Mouse (Mus musculus) forebrain, embryonic 12.5 days (tissue): ENCODE measurements around the gene Txnrd3. TPM values are rescaled to one million over a fixed set of nuclear protein-coding genes. Genes with fewer than 3 reads are reported as not detected.

Source experiments
- ATAC-seq: fragments of 200-750 bp; cut with Nextera tagmentation; 2 replicates; pipeline ENCODE4 v1.8.0; 2017; ENCODE audit warnings: moderate TSS enrichment; ENCODE audit not compliant: low FRiP score
- H3K27ac ChIP-seq: fragments of 300-500 bp; sonication (generic); 2 replicates; pipeline ENCODE4 v1.5.1; 2016; ENCODE audit warnings: mild to moderate bottlenecking
- H3K27me3 ChIP-seq: fragments of 300-500 bp; sonication (generic); 2 replicates; pipeline ENCODE4 v1.6.1; 2016; ENCODE audit warnings: mild to moderate bottlenecking
- H3K36me3 ChIP-seq: fragments of 300-500 bp; sonication (generic); replicated peaks from 2 replicates; pipeline ENCODE4 v1.6.1; 2016; ENCODE audit warnings: mild to moderate bottlenecking
- H3K4me1 ChIP-seq: fragments of 300-500 bp; sonication (generic); 2 replicates; pipeline ENCODE4 v1.6.1; 2016
- H3K4me2 ChIP-seq: fragments of 300-500 bp; sonication (generic); 2 replicates; pipeline ENCODE4 v1.6.1; 2016; ENCODE audit warnings: mild to moderate bottlenecking, moderate library complexity
- H3K4me3 ChIP-seq: fragments of 300-500 bp; sonication (generic); replicated peaks from 2 replicates; pipeline ENCODE4 v1.5.1; 2016; ENCODE audit warnings: mild to moderate bottlenecking
- H3K9ac ChIP-seq: fragments of 300-500 bp; sonication (generic); 2 replicates; pipeline ENCODE4 v1.6.1; 2016; ENCODE audit warnings: mild to moderate bottlenecking
- H3K9me3 ChIP-seq: fragments of 300-500 bp; sonication (generic); 2 replicates; pipeline ENCODE4 v1.6.1; 2016
- WGBS: fragments of 180-500 bp; shearing (Covaris S2); methylation state at CpG from one replicate; pipeline ENCODE4 v1.1.7; 2016; 5-methylcytosine and 5-hydroxymethylcytosine counted together
- polyA plus RNA-seq: library from polyadenylated mRNA; unstranded; fragments of >200 nt; fragmentation: Nextera tagmentation; extraction: Ambion mirVana; gene quantifications from 2 replicates; pipeline ENCODE4 v1.2.1, GENCODE M21; 2016

Txnrd3 gene
- polyA plus RNA-seq, 1 experiment from 2014 or later, result 10.2 TPM

DNA sequence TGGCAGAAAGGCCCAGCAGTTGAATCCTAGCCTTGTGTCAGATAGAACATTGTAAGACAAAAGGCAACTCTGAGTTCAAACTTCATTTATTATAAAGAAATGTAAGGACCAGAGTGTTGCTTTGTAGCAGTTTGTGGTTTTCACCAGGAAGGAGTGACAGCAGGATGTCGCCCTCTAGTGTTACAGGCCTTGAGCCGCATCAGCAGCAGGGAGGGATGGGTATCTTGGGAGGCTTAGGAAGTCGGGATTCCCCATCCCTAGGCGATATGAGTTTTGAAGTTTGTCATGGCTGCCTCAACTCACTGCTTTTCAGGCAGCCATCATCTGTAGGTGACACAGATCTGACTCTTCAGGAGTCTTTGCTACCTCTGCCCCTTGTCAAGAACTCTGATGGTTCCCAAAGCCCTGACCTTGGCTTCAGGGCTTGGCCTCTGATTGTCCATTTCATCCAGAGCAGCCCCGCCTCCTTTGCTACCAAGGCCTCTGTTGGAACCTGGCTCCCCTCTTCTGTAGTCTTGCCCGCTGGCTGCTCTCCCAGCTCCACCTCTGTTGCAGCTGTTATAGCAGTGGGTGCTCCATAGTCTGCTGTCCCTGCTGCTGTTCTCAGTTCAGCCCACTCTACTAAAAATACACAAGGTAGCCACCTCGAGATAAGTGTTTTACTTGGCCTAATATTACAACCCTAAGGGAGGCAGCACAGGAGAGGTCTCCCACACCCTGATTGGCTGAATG is 16.1 kb downstream of the Txnrd3 start:
- H3K27ac ChIP-seq, result no peak overlapping the region
- H3K9ac ChIP-seq, result no peak overlapping the region
- H3K4me1 ChIP-seq, result no peaks in the 10 kb centered on the region
- no peak overlapping the region for H3K4me3 ChIP-seq
- 0 out of 2 replicates have a peak, but pooled peaks have one; percentile 41 for ATAC-seq
- H3K9me3 ChIP-seq, result no peaks in the 10 kb centered on the region
- 42% methylated on average over 7 of the region's 7 CpGs for WGBS
- H3K4me2 ChIP-seq, result no peak overlapping the region
- no peaks in the 10 kb centered on the region for H3K27me3 ChIP-seq
- no peaks in the 10 kb centered on the region; the same call in 1 of the 2 replicates for H3K36me3 ChIP-seq

DNA sequence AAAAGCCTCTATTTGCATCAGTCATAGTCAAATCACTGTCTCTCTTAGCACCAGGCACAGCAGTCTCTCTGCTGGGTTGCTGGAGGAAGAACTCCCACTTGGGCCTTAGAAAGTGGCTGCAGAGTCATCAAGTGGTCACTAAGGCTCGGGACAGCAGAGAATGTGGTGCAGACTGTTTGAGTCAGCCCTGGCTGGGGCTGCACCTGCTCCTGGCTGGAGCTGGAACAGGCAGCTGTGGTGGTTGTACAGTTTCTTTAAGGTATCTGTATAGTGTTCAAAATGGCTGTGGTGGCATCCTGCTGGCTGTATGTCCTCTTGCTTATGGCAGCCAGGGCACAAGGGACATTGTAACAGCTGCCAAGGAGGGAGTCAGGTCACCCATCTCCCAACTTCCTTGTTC is 16.7 kb downstream of the Txnrd3 start:
- Histone ChIP-seq H3K36me3 (no peaks in the 10 kb centered on the region; the same call in 1 of the 2 replicates), H3K4me3 (no peak overlapping the region), H3K27ac (no peak overlapping the region), H3K27me3 (no peaks in the 10 kb centered on the region; the same call in 1 of the 2 replicates), H3K4me1 (no peaks in the 10 kb centered on the region), H3K9ac (no peak overlapping the region), H3K4me2 (no peak overlapping the region), H3K9me3 (no peaks in the 10 kb centered on the region)
- no peak for ATAC-seq
- WGBS, result 63% methylated on average over 1 of the region's 1 CpGs

DNA sequence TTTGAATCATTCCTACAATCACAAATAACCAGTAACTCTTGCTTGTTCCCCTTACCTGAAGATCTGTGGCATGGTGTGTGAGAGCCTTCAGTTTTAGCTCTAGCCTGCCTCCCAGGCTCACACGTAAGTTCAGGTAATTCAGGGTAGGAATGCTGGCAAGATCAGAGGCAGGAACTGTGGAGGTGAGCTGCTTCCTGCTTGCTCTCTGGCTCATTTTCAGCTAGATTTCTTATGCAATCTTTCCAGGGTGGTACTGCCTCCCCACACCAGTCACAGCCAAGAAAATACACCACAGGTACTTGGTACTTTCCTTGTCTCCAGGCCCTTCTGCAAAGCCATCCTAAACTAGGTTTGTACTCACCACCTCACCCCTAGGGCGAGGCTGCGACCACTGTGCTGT is 18.7 kb downstream of the Txnrd3 start:
- Histone ChIP-seq H3K36me3 (no peaks in the 10 kb centered on the region; the same call in 1 of the 2 replicates), H3K27ac (no peak overlapping the region), H3K9me3 (no peaks in the 10 kb centered on the region), H3K9ac (no peak overlapping the region), H3K27me3 (no peaks in the 10 kb centered on the region; the same call in 1 of the 2 replicates), H3K4me2 (no peak overlapping the region), H3K4me1 (no peaks in the 10 kb centered on the region), H3K4me3 (no peak overlapping the region)
- ATAC-seq, result no peak
- whole genome bisulfite sequencing, result 94% methylated on average over 3 of the region's 3 CpGs

DNA sequence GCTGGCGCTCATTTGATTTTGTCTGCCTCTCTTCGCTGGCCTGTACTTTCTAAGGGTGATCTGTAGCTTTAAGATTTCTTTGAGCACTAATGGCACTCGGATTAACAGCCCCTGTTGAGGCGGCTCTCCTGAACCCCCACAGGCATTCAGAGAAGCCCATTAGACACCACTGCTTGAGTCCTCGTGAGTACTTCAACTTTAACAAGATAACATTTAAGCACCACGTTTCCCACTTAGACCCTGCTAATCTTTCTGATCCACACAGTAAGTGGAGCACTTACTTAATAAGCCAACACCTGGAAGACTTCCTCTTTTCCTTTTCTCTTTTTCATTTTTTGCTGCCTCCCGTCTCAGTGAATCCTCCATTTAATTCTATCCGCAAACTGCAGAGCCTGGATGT is 21.4 kb downstream of the Txnrd3 start:
- no peaks in the 10 kb centered on the region for H3K9me3 ChIP-seq
- 28% methylated on average over 8 of the region's 8 CpGs for WGBS
- no peak overlapping the region for H3K4me2 ChIP-seq
- no peak overlapping the region for H3K9ac ChIP-seq
- ATAC-seq, result no peak
- no peaks in the 10 kb centered on the region; the same call in 1 of the 2 replicates for H3K27me3 ChIP-seq
- no peak overlapping the region for H3K4me3 ChIP-seq
- no peaks in the 10 kb centered on the region; the same call in 1 of the 2 replicates for H3K36me3 ChIP-seq
- H3K27ac ChIP-seq, result no peak overlapping the region
- H3K4me1 ChIP-seq, result no peaks in the 10 kb centered on the region

DNA sequence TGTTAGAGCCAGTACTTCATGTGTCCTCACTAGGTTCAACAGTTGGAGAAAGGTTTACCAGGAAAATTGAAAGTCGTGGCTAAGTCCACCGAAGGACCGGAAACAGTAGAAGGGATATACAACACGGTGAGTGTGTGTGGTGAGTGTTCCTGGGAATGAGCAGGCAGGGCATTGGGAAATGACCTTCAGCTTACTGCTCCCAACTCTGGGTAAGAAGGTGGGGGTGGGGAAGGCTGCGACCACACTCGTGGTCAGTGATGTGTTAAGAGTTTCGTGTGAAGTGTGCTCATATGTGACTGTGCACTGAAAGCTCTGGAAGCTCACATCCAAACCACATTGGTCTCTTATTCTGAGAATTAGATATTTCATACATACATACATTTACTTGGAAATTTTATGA is 21.9 kb downstream of the Txnrd3 start:
- Histone ChIP-seq H3K36me3 (no peaks in the 10 kb centered on the region; the same call in 1 of the 2 replicates), H3K9me3 (no peaks in the 10 kb centered on the region), H3K27me3 (no peaks in the 10 kb centered on the region; the same call in 1 of the 2 replicates), H3K9ac (no peak overlapping the region), H3K4me1 (no peaks in the 10 kb centered on the region), H3K27ac (no peak overlapping the region), H3K4me2 (no peak overlapping the region), H3K4me3 (no peak overlapping the region)
- 87% methylated on average over 7 of the region's 7 CpGs for WGBS
- ATAC-seq, result no peak

DNA sequence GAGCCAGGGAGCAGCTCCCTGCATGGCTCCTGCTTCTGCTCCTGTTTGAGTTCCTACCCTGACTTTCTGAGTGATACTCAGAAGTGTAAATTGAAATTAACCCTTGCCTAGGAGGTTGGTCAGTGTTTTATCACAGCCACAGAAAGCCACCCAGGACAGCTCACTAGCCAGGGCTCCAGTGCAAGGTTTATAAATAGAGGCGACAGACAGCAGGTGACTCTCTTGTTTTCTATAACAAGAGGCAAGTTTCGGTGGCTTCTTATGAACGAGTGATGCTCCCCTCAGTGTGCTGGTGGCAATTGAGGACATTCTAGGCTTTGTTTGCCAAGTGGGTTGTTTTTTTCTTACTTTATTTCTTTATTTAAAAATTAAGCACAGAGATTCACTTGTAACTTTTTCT is 23.2 kb downstream of the Txnrd3 start:
- no peak for ATAC-seq
- no peaks in the 10 kb centered on the region for H3K4me1 ChIP-seq
- H3K27ac ChIP-seq, result no peak overlapping the region
- no peaks in the 10 kb centered on the region for H3K9me3 ChIP-seq
- no peak overlapping the region for H3K4me2 ChIP-seq
- no peaks in the 10 kb centered on the region; the same call in 1 of the 2 replicates for H3K27me3 ChIP-seq
- 86% methylated on average over 3 of the region's 3 CpGs for WGBS
- H3K36me3 ChIP-seq, result no peaks in the 10 kb centered on the region; the same call in 1 of the 2 replicates
- H3K4me3 ChIP-seq, result no peak overlapping the region
- no peak overlapping the region for H3K9ac ChIP-seq

DNA sequence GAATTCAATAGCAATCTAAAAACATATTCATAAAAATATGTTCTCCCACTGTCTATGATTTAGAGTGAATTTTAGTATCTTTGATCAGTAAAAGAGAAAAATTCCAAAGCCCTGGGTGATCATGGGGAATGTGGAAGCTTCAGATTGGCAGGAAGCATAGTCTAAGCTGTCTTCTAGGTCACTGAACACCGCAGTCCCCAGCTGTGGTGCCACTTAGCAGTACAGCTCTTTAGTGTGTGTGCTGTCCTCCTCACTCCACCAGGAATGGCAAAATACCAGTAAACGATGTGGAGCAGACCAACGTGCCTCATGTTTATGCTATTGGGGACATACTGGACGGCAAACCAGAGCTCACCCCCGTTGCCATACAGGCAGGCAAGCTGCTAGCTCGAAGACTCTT is 25.8 kb downstream of the Txnrd3 start:
- no peak overlapping the region for H3K9ac ChIP-seq
- WGBS, result 82% methylated on average over 6 of the region's 6 CpGs
- no peaks in the 10 kb centered on the region for H3K9me3 ChIP-seq
- no peaks in the 10 kb centered on the region; the same call in 1 of the 2 replicates for H3K27me3 ChIP-seq
- no peak overlapping the region for H3K27ac ChIP-seq
- H3K4me1 ChIP-seq, result no peaks in the 10 kb centered on the region
- H3K36me3 ChIP-seq, result 0 out of 2 replicates have a peak, but pooled peaks cover under 1% of the 10 kb centered on the region
- no peak overlapping the region for H3K4me2 ChIP-seq
- no peak overlapping the region for H3K4me3 ChIP-seq
- no peak for ATAC-seq

DNA sequence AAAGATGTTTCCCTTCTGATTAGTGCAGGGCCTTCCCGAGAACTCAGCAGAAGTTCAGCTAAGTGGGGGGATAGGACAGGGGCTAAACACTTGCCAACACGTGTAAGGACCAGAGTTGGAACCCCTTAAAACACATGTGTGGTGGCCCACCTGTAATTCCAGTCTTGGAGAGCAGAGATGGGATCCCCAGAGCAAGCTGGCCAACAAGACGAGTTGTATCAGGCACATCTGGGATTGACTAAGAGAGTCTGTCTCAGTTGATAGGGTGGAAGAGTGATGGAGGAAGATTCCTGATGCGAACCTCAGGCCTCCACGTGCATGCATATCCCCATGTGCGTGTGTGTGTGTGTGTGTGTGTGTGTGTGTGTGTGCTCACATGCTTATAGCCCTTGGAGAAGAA is 27.6 kb downstream of the Txnrd3 start:
- Histone ChIP-seq H3K27ac (no peak overlapping the region), H3K9me3 (no peaks in the 10 kb centered on the region), H3K4me1 (no peaks in the 10 kb centered on the region), H3K4me3 (no peak overlapping the region), H3K9ac (no peak overlapping the region), H3K4me2 (no peak overlapping the region), H3K36me3 (0 out of 2 replicates have a peak, but pooled peaks cover 2% of the 10 kb centered on the region), H3K27me3 (no peaks in the 10 kb centered on the region)
- ATAC-seq, result no peak
- 84% methylated on average over 6 of the region's 6 CpGs for whole genome bisulfite sequencing

DNA sequence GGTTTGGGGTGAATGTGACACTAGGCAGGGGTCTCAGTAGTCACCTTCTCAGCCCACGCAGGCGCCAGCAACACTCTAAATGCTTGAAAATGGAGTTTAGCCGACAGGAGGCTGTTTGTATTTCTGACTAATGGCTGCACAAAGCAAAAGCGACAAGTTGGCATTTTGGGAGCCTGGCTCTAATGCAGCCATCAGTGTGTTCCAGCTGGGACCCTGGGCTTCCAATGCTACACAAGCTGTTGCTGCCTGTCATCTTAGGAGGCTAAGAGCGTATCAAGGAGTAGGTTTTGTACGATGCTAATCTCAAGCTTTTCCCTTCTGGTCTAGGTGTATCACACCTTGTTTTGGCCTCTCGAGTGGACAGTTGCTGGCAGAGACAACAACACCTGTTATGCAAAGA is 28.9 kb downstream of the Txnrd3 start:
- H3K4me2 ChIP-seq, result no peak overlapping the region
- H3K9me3 ChIP-seq, result no peaks in the 10 kb centered on the region
- 0 out of 2 replicates have a peak, but pooled peaks cover 2% of the 10 kb centered on the region for H3K36me3 ChIP-seq
- no peak for ATAC-seq
- no peak overlapping the region for H3K9ac ChIP-seq
- no peaks in the 10 kb centered on the region for H3K27me3 ChIP-seq
- H3K4me1 ChIP-seq, result no peaks in the 10 kb centered on the region
- no peak overlapping the region for H3K4me3 ChIP-seq
- H3K27ac ChIP-seq, result no peak overlapping the region
- 87% methylated on average over 7 of the region's 7 CpGs for WGBS

DNA sequence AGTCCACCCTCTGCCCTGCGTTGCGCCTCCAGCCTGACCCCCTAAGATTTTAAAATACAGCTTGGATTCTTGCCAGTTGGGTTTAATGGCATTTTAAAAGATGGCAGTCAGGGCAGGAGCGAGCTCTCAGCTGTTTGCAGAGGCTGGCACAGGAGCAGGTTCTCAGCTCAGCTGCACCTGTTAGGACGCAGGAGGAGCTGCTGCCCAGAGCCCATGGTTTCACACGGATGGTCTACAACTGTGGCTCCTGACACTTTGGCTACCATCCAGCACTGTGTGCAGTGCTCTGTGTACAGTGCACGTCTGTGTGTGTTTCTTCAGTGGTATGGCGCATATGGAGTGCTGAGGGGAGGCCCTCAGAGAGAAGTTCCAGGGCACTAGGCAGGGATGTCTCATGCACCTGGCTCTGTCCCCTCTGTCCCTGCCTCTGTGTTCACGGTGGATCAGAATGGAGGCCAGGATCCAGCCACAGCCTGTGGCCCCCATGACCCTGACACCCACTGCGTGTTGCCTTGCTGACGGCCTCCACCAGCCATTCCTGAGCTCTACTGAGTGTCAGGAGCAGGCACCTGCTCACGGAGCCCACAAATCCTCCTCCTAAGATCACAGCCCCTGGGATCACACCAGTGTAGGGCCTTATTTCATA is 29.5 kb downstream of the Txnrd3 start:
- Histone ChIP-seq H3K27ac (no peak overlapping the region), H3K4me3 (no peak overlapping the region), H3K4me2 (no peak overlapping the region), H3K27me3 (no peaks in the 10 kb centered on the region), H3K9ac (no peak overlapping the region), H3K9me3 (no peaks in the 10 kb centered on the region), H3K36me3 (0 out of 2 replicates have a peak, but pooled peaks cover 2% of the 10 kb centered on the region), H3K4me1 (no peaks in the 10 kb centered on the region)
- no peak for ATAC-seq
- WGBS, result 90% methylated on average over 11 of the region's 11 CpGs

DNA sequence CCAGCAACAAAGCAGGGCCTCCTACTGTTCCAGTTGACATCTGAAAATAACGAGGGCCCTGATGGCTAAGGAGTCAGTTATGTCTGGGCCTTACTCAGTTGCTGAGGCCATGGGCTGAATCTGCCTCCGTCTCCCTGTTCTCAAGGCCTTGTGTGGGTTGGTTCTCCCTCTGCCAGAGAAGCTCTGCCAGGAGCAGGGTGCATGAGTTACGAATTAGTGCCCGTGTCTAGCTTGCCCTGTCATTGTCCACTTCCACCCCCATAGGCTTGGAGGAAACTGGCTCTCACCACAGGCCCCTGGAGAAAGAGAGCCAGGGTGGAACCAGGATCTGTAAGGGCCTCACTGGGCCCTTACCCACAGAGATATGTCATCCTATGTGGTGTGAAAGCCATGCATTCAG is 34.7 kb downstream of the Txnrd3 start:
- H3K27me3 ChIP-seq, result no peaks in the 10 kb centered on the region
- H3K4me2 ChIP-seq, result no peak overlapping the region
- 0 out of 2 replicates have a peak, but pooled peaks cover 2% of the 10 kb centered on the region for H3K36me3 ChIP-seq
- H3K4me3 ChIP-seq, result no peak overlapping the region
- ATAC-seq, result no peak
- H3K9me3 ChIP-seq, result no peaks in the 10 kb centered on the region
- 70% methylated on average over 4 of the region's 4 CpGs for WGBS
- H3K27ac ChIP-seq, result no peak overlapping the region
- no peaks in the 10 kb centered on the region for H3K4me1 ChIP-seq
- H3K9ac ChIP-seq, result no peak overlapping the region

DNA sequence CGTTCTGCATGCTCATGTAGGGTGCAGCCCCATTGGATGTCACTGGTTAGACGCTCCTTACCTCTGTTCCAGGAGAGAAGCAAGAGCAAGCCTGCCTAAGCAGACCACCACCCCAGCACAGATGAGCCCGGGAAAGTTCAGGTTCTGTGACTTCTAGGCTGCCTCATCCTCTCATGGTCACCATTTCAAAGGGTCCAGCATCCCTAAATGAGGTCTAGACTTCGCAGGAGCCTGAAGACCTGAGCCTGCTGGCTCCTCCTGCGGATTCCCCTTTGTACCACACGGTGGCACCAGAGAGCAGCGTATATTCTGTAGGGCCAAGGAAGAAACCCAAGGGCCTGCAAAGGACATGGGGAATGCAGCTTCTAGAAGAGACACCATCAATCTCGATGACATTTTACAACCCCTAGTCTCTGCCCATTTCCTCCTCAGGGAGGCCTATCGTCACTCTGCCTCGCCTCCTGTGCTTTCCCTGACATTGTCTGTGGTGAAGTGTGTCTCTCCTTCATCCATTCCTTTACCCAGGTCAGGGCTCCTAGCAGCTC is 35.6 kb downstream of the Txnrd3 start:
- ATAC-seq, result peak; percentile 59
- no peaks in the 10 kb centered on the region for H3K9me3 ChIP-seq
- H3K9ac ChIP-seq, result no peak overlapping the region
- H3K27me3 ChIP-seq, result no peaks in the 10 kb centered on the region
- H3K4me2 ChIP-seq, result no peak overlapping the region
- 0 out of 2 replicates have a peak, but pooled peaks cover 2% of the 10 kb centered on the region for H3K36me3 ChIP-seq
- WGBS, result 26% methylated on average over 10 of the region's 10 CpGs
- no peak overlapping the region for H3K27ac ChIP-seq
- no peaks in the 10 kb centered on the region for H3K4me1 ChIP-seq
- H3K4me3 ChIP-seq, result no peak overlapping the region
